Mouse (Mus musculus) neural tube, embryonic 12.5 days (tissue): ENCODE results near the gene Camkk1. TPM values are rescaled to one million over a fixed set of nuclear protein-coding genes. Genes with fewer than 3 reads are reported as not detected.
A peak's percentile ranks its signal among the peaks of the same experiment; 100 is the strongest.

Experiments used
- ATAC-seq: fragments of 200-750 bp; cut with Nextera tagmentation; 2 replicates; pipeline ENCODE4 v1.8.0; 2017; ENCODE audit warnings: low read depth, mild to moderate bottlenecking, moderate TSS enrichment, moderate library complexity; ENCODE audit not compliant: low FRiP score
- H3K27ac ChIP-seq: fragments of 300-500 bp; sonication (generic); 2 replicates; pipeline ENCODE4 v1.5.1; 2016
- H3K27me3 ChIP-seq: fragments of 300-500 bp; sonication (generic); replicated peaks from 2 replicates; pipeline ENCODE4 v1.6.1; 2016; ENCODE audit warnings: mild to moderate bottlenecking
- H3K36me3 ChIP-seq: fragments of 300-500 bp; sonication (generic); 2 replicates; pipeline ENCODE4 v1.6.1; 2016; ENCODE audit warnings: mild to moderate bottlenecking
- H3K4me1 ChIP-seq: fragments of 300-500 bp; sonication (generic); 2 replicates; pipeline ENCODE4 v1.6.1; 2016
- H3K4me2 ChIP-seq: fragments of 300-500 bp; sonication (generic); replicated peaks from 2 replicates; pipeline ENCODE4 v1.6.1; 2016; ENCODE audit warnings: mild to moderate bottlenecking
- H3K4me3 ChIP-seq: fragments of 300-500 bp; sonication (generic); 2 replicates; pipeline ENCODE4 v1.5.1; 2016
- H3K9ac ChIP-seq: fragments of 300-500 bp; sonication (generic); 2 replicates; pipeline ENCODE4 v1.6.1; 2016; ENCODE audit warnings: mild to moderate bottlenecking
- H3K9me3 ChIP-seq: fragments of 300-500 bp; sonication (generic); 2 replicates; pipeline ENCODE4 v1.6.1; 2016; ENCODE audit warnings: mild to moderate bottlenecking
- WGBS: fragments of 180-500 bp; shearing (Covaris S2); methylation state at CpG from one replicate; pipeline ENCODE4 v1.1.7; 2016; 5-methylcytosine and 5-hydroxymethylcytosine counted together
- polyA plus RNA-seq: library from polyadenylated mRNA; unstranded; fragments of >200 nt; fragmentation: Nextera tagmentation; extraction: Ambion mirVana; gene quantifications from 2 replicates; pipeline ENCODE4 v1.2.1, GENCODE M21; 2016

Gene Camkk1
- polyA plus RNA-seq, 1 experiment from 2014 or later = 14.7 TPM

DNA sequence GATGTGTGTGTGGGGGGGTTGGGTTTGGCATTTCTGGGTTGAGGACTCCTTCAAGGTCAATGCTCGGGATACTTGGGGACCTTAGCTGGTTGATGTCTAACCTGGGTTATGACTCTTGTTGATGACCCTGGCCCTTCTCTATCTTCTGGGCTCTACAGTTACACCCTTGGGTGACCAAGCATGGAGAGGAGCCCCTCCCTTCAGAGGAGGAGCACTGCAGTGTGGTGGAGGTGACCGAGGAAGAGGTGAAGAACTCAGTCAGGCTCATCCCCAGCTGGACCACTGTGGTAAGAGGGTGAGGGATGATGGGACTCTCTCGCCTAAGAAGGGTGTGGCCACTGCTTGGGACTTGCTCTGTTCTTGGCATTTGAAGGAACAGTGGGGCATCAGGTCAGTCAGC lies 18.9 kb downstream of the Camkk1 start:
- Histone ChIP-seq H3K9me3 (no peaks in the 10 kb centered on the region), H3K36me3 (no peaks in the 10 kb centered on the region), H3K4me1 (0 out of 2 replicates have a peak, but pooled peaks cover 8% of the 10 kb centered on the region), H3K27ac (no peak overlapping the region), H3K27me3 (no peaks in the 10 kb centered on the region), H3K4me2 (no peak overlapping the region), H3K9ac (no peak overlapping the region), H3K4me3 (no peak overlapping the region)
- WGBS = 91% methylated on average over 3 of the region's 3 CpGs
- no peak for ATAC-seq

DNA sequence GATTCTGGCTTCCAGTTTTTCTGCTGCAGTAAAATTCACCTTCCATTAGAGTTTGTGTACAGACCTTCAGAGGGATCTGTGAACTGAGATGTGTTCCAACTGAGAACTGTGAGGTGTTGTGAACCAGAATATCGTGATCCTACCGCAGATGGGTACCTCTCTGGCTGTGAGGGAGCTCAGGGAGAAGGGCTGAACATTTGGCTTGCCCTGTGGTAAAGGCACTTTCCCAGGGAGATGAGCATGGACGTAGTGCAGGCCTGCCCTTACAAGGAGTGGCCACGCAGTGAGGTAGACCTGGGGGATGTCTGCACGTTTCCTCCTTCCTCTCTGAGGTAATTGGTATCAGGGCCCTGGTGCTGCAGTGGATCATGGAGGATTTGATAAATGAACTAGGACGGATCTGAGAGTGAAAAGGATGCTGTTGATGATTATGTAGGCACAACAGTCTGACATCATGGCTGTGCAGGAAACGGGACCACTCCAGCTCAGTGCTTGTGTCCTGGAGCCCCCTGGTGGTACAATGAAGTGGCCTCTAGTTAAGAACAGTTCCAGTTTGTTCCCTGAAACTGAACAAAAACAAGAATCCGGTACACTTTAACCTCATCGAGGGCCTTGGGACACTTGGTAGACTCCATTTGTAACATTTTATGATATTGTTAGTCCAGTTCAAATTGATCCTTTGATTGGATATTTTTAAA lies 20.4 kb downstream of the Camkk1 start:
- H3K36me3 ChIP-seq = no peaks in the 10 kb centered on the region
- no peak overlapping the region for H3K4me2 ChIP-seq
- H3K4me3 ChIP-seq = no peak overlapping the region
- H3K27ac ChIP-seq = no peak overlapping the region
- 64% methylated on average over 9 of the region's 9 CpGs for WGBS
- H3K27me3 ChIP-seq = no peaks in the 10 kb centered on the region
- H3K4me1 ChIP-seq = 0 out of 2 replicates have a peak, but pooled peaks cover 8% of the 10 kb centered on the region
- ATAC-seq = no peak
- H3K9me3 ChIP-seq = no peaks in the 10 kb centered on the region
- no peak overlapping the region for H3K9ac ChIP-seq

DNA sequence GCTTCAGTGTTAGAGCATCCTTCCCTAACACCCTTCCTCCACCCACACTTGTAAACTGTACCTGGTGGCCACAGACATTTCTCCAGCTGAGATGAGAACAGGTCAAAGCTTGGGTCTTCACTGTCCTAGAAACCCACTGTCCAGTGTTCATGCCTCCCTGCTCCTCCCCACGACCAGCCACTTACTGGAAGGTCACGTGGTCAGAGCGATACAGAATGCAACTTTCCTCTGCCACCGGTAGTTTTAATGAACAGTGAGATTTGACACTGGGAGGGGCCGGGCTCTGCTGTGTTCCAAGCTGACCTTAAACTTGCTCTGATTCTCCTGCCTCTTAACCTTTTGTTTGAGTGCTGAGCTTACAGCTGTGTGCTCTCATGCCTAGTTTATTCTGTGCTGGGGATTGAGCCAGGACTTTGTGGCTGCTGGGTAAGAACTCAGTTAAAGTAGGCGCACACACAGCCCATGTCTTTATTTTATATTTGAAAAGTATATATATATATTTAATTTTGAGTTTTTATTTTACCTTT lies 25.5 kb downstream of the Camkk1 start:
- H3K27ac ChIP-seq = no peak overlapping the region
- H3K27me3 ChIP-seq = no peaks in the 10 kb centered on the region
- no peaks in the 10 kb centered on the region for H3K9me3 ChIP-seq
- no peak for ATAC-seq
- no peak overlapping the region for H3K9ac ChIP-seq
- peaks cover 9% of the 10 kb centered on the region for H3K4me1 ChIP-seq
- H3K36me3 ChIP-seq = no peaks in the 10 kb centered on the region
- H3K4me2 ChIP-seq = no peak overlapping the region
- H3K4me3 ChIP-seq = no peak overlapping the region
- 71% methylated on average over 6 of the region's 6 CpGs for WGBS

DNA sequence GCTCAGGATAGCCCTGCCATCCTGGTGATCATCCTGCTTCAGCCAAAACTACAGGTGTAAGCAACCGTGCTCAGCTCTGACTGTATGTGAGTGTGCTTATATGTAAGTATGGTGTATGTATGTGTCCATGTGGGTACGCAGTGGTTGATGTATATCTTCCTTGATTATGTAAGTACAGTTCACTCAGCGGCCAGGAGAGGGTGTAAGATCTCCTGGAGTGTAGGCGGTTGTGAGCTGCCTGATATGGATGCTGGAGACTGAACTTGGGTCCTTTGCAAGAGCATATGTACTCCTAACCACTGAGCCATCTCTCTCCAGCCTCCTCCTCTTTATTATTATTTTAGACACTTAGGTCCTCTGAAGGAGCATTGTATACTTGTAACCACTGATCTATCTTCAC lies 26.0 kb downstream of the Camkk1 start:
- Histone ChIP-seq H3K27me3 (no peaks in the 10 kb centered on the region), H3K36me3 (no peaks in the 10 kb centered on the region), H3K4me1 (peaks cover 9% of the 10 kb centered on the region), H3K9ac (no peak overlapping the region), H3K27ac (no peak overlapping the region), H3K9me3 (no peaks in the 10 kb centered on the region), H3K4me3 (no peak overlapping the region), H3K4me2 (no peak overlapping the region)
- no peak for ATAC-seq
- WGBS = 75% methylated on average over 4 of the region's 4 CpGs

DNA sequence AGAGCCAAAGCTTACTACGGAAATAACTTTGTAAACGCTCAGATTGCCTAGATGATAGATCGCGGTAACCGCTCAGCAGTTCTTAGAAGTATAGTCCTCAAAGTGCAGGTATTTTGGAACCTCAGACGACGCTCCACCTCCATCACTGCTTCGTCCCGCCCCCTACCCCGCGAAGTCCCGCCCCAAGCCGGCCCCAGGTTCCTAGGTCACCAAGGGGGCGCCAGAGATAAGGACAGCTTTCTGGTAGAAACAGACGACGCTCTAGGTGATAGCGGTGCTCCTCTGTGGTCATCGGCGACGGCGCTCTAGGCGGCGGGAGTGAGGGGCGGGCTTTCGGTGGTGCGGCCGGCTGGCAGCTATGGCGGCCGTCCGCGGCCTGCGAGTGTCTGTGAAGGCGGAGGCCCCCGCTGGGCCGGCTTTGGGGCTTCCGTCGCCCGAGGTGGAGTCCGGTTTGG lies 28.8 kb downstream of the Camkk1 start, which contains the start of gene Ncbp3:
TSS of gene Ncbp3 (plus strand) at position 242 of the 455 bp plus-strand sequence.
- H3K27me3 ChIP-seq = no peaks in the 10 kb centered on the region
- H3K9me3 ChIP-seq = no peaks in the 10 kb centered on the region
- H3K4me1 ChIP-seq = peaks cover 9% of the 10 kb centered on the region
- peak within 1 kb of the TSS; percentile 68 for H3K27ac ChIP-seq
- peak within 1 kb of the TSS; percentile 91 for H3K4me2 ChIP-seq
- H3K9ac ChIP-seq = peak within 1 kb of the TSS; percentile 89
- H3K4me3 ChIP-seq = peak within 1 kb of the TSS; percentile 89
- H3K36me3 ChIP-seq = peaks cover 8% of the 10 kb centered on the region
- ATAC-seq = peak; percentile 92
- WGBS = under 1% methylated on average over 39 of the region's 39 CpGs

DNA sequence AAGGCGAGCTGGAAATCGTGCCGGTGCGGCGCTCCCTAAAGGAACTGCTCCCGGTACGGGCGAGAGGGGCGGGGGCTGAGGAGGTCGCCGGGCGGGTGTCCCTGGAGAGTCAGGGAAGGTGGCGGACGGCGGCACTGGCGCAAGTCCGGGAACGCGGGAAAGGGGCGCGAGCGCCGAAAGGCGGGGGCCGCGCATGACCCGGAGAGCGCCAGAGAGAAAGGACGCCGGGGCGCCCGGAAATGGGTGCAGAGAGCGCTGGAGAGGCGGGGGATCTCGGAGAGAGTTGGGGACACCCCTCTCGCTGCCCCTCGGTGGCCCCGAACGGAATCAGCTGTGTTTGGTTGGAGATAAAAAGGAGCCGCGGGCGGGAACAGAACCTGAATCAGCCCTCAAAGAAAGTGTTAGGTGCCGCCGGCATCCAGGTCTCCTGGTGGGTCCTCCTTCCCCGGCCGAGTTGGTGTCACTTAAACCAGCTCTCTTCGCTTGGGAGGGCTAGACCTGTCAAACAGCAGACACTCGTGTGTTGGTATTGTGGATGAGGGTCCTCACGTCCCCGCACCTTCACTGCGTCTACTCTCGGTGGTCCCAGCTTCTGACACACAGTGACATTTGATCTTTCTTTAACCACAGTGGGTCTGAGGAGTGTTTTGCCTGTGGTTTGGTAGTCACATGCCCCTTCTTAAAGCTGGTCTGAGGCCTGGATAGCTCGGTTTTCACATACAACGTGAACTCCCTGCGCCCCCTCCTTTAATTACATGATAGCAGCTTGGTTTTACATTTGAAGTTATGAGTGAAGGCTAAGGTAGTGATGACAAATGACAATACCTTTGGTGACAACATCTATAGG lies 29.4 kb downstream of the Camkk1 start:
- Histone ChIP-seq H3K4me2 (peak overlapping the region; percentile 91), H3K27me3 (no peaks in the 10 kb centered on the region), H3K27ac (peak overlapping the region; percentile 68), H3K9me3 (no peaks in the 10 kb centered on the region), H3K4me1 (peaks cover 9% of the 10 kb centered on the region), H3K36me3 (peaks cover 12% of the 10 kb centered on the region), H3K4me3 (peak overlapping the region; percentile 89), H3K9ac (peak overlapping the region; percentile 89)
- ATAC-seq = peak; percentile 73
- 2% methylated on average over 55 of the region's 55 CpGs for WGBS

DNA sequence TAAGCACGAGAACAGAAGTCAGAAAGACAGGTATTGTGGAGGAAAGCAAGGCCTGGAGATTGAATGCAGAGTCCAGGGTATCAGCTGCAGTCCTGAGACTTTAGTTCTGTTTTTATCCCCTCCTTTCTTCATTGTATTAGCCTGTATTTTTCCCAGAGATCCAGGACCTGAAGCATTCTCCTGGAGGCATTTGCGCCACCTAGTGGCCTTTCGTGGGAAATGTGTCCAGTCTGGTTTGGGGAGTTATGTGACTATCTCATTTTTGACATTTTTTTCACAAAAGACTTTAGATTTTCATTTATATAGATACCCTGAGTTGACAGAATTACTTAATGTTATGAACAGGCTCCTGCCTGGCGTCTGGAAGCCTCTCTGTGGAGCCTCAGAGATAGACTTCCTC lies 30.5 kb downstream of the Camkk1 start:
- peak overlapping the region; percentile 91 for H3K4me2 ChIP-seq
- H3K36me3 ChIP-seq = peaks cover 23% of the 10 kb centered on the region
- no peak overlapping the region for H3K27ac ChIP-seq
- no peaks in the 10 kb centered on the region for H3K27me3 ChIP-seq
- H3K9ac ChIP-seq = peak overlapping the region; percentile 89; the same call in 1 of the 2 replicates
- WGBS = 5% methylated on average over 4 of the region's 4 CpGs
- peak overlapping the region; percentile 89; the same call in 1 of the 2 replicates for H3K4me3 ChIP-seq
- no peak for ATAC-seq
- peaks cover 9% of the 10 kb centered on the region for H3K4me1 ChIP-seq
- H3K9me3 ChIP-seq = no peaks in the 10 kb centered on the region

DNA sequence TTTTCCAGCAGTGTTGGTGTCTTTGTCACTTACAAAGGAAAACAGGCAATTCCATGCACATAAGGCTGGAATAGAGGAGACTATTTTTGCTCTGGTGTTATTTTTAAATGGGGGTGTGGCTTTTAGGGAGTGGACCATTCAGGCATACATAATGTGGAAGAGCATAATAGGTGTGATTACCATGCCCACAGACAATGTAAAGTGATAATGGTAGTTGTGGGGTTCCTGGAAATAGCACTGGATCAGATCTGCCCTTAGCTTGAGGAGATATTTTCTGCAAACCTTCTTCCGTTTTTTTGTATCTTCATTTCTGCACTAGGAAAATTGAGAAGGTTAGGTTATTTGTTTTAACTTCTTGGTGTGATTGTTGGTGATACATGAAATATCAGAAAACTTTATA lies 34.0 kb downstream of the Camkk1 start:
- no peak overlapping the region for H3K27ac ChIP-seq
- no peak for ATAC-seq
- no peak overlapping the region for H3K9ac ChIP-seq
- H3K4me2 ChIP-seq = no peak overlapping the region
- no peaks in the 10 kb centered on the region for H3K27me3 ChIP-seq
- 90% methylated on average over 1 of the region's 1 CpGs for WGBS
- H3K36me3 ChIP-seq = peaks cover 49% of the 10 kb centered on the region
- H3K4me1 ChIP-seq = peaks cover 9% of the 10 kb centered on the region
- no peak overlapping the region for H3K4me3 ChIP-seq
- no peaks in the 10 kb centered on the region for H3K9me3 ChIP-seq

DNA sequence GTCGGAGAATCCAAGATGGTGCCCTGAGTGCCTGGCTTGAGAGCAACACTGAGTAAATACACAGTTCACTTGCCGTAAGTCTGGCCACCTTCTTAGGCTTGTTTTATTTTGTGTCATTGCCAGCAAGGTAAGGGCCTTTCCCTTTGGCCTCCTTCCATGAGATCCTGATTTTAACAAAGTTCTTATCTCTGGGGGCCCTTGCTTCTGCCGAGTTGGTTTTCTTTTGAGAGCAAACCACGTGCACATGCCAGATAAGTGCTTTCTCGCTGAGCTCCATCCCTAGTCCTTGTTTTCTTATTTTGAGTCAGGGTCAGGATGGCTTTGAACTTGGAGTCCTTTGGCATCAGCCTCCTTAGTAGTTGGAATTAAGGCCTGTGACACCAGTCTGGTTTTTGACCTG lies 38.9 kb downstream of the Camkk1 start:
- no peaks in the 10 kb centered on the region for H3K4me1 ChIP-seq
- no peak overlapping the region for H3K4me3 ChIP-seq
- no peaks in the 10 kb centered on the region for H3K27me3 ChIP-seq
- no peak for ATAC-seq
- no peak overlapping the region for H3K4me2 ChIP-seq
- no peaks in the 10 kb centered on the region for H3K9me3 ChIP-seq
- H3K36me3 ChIP-seq = peaks cover 55% of the 10 kb centered on the region
- WGBS = 96% methylated on average over 5 of the region's 5 CpGs
- H3K27ac ChIP-seq = no peak overlapping the region
- no peak overlapping the region for H3K9ac ChIP-seq

DNA sequence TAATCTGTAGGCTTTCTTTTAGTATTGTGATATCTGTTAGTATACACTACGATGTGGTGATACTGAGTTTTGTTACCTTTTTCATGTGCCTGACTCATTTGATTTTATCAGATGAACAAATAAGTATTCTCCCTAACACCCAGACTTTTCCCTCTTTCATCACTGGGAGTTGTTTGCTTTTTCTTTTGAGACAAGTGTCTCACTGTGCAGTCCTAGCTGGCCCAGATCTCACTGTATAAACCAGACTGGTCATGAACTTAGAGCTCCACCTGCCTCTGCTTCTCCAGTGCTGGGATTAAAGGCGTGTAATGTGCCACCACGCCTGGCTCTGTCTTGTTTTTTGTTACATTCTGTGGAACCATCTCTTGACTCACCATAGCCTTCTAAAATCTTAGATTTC lies 40.8 kb downstream of the Camkk1 start:
- Histone ChIP-seq H3K27me3 (no peaks in the 10 kb centered on the region), H3K36me3 (peaks cover 41% of the 10 kb centered on the region), H3K4me3 (no peak overlapping the region), H3K9ac (no peak overlapping the region), H3K4me1 (no peaks in the 10 kb centered on the region), H3K9me3 (no peaks in the 10 kb centered on the region), H3K27ac (no peak overlapping the region), H3K4me2 (no peak overlapping the region)
- no peak for ATAC-seq
- 96% methylated on average over 3 of the region's 3 CpGs for WGBS

DNA sequence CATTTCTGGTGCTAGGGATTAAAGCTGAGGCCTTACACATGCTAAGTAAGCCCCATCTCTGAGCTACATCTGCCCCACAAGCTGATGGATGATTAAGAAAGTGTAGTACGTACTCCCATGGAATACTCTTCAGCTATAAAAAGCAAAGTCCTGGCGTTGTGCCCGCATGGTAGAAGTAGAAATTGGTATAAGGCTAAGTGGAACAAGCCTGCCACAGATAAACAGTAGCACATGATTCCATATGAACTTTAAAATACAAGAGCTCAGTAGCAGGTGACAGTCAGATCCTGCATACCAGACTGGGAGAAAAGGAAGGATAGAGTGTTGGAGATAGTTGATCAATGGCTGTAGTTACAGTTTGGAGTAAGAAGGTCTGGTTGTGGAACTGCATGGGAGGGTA lies 42.6 kb downstream of the Camkk1 start:
- 98% methylated on average over 3 of the region's 3 CpGs for WGBS
- Histone ChIP-seq H3K27ac (no peak overlapping the region), H3K36me3 (peaks cover 38% of the 10 kb centered on the region), H3K9ac (no peak overlapping the region), H3K4me1 (no peaks in the 10 kb centered on the region), H3K9me3 (no peaks in the 10 kb centered on the region), H3K4me2 (no peak overlapping the region), H3K27me3 (no peaks in the 10 kb centered on the region), H3K4me3 (no peak overlapping the region)
- ATAC-seq = no peak

DNA sequence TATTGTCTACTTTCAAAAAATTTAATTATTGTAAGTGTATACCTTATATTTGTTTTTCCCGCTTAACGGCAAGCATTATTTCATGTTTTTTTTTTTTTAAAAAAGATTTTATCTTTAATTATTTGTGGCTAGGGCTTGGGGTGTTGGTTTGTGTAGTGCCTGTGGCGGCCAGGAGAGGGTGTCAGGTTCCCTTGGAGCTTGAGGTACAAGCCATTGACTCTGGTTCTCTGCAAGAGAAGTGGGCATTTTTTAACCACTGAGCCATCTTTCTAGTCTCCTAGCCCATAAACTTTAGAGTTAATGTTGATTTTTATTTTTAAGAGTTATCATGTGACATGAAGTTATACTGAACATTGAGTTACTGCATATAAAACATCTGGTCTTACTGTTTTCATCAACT lies 53.0 kb downstream of the Camkk1 start:
- H3K27me3 ChIP-seq = no peaks in the 10 kb centered on the region
- peaks cover 74% of the 10 kb centered on the region for H3K36me3 ChIP-seq
- no peaks in the 10 kb centered on the region for H3K4me1 ChIP-seq
- ATAC-seq = no peak
- H3K9me3 ChIP-seq = no peaks in the 10 kb centered on the region
- no peak overlapping the region for H3K9ac ChIP-seq
- H3K4me3 ChIP-seq = no peak overlapping the region
- WGBS = 95% methylated on average over 3 of the region's 3 CpGs
- no peak overlapping the region for H3K4me2 ChIP-seq
- H3K27ac ChIP-seq = no peak overlapping the region
